Mouse (Mus musculus) stomach, postnatal 0 days (tissue): ENCODE measurements around the gene Tbc1d23. TPM values are rescaled to one million over a fixed set of nuclear protein-coding genes. Genes with fewer than 3 reads are reported as not detected.

Experiments used
- ATAC-seq: fragments of 200-750 bp; cut with Nextera tagmentation; 2 replicates; pipeline ENCODE4 v1.8.0; 2017; ENCODE audit not compliant: low FRiP score, low TSS enrichment
- DNase-seq: peaks from one replicate; pipeline ENCODE4 v3.0.0-alpha.2; 2016; ENCODE audit warnings: low spot score
- H3K27ac ChIP-seq: fragments of 300-500 bp; sonication (generic); replicated peaks from 2 replicates; pipeline ENCODE4 v1.5.1; 2014; ENCODE audit warnings: mild to moderate bottlenecking, control low read depth
- H3K27me3 ChIP-seq: fragments of 300-500 bp; sonication (generic); 2 replicates; pipeline ENCODE4 v1.6.1; 2014; ENCODE audit warnings: low read length; ENCODE audit not compliant: control insufficient read depth, insufficient read depth
- H3K36me3 ChIP-seq: fragments of 300-500 bp; sonication (generic); 2 replicates; pipeline ENCODE4 v1.6.1; 2014; ENCODE audit warnings: low read length, mixed read lengths; ENCODE audit not compliant: control insufficient read depth, insufficient read depth
- H3K4me1 ChIP-seq: fragments of 300-500 bp; sonication (generic); replicated peaks from 2 replicates; pipeline ENCODE4 v1.6.1; 2014; ENCODE audit warnings: antibody characterized with exemption; ENCODE audit not compliant: control insufficient read depth, insufficient read depth
- H3K4me2 ChIP-seq: fragments of 300-500 bp; sonication (generic); replicated peaks from 2 replicates; pipeline ENCODE4 v1.6.1; 2014; ENCODE audit warnings: low read depth, mild to moderate bottlenecking, control low read depth, moderate library complexity
- H3K4me3 ChIP-seq: fragments of 300-500 bp; sonication (generic); 2 replicates; pipeline ENCODE4 v1.5.1; 2014; ENCODE audit warnings: low read depth, low read length, control low read depth
- H3K9ac ChIP-seq: fragments of 300-500 bp; sonication (generic); 2 replicates; pipeline ENCODE4 v1.6.1; 2014; ENCODE audit warnings: mild to moderate bottlenecking, low read length, control low read depth, mixed read lengths
- H3K9me3 ChIP-seq: fragments of 300-500 bp; sonication (generic); 2 replicates; pipeline ENCODE4 v1.6.1; 2016; ENCODE audit warnings: low read length; ENCODE audit not compliant: control insufficient read depth
- CTCF ChIP-seq: IDR thresholded peaks from 2 replicates; pipeline ENCODE4 v1.5.1; 2016; ENCODE audit warnings: antibody characterized with exemption, low read depth, mild to moderate bottlenecking, moderate library complexity
- EP300 ChIP-seq: optimal IDR thresholded peaks from 2 replicates; pipeline ENCODE3; 2016; ENCODE audit warnings: antibody characterized with exemption
- WGBS: fragments of 180-500 bp; shearing (Covaris S2); extraction: QIAGEN DNeasy Blood & Tissue Kit; methylation state at CpG from one replicate; pipeline ENCODE4 v1.1.7; 2014; 5-methylcytosine and 5-hydroxymethylcytosine counted together
- polyA plus RNA-seq: library from polyadenylated mRNA; unstranded; fragments of >200 nt; fragmentation: Nextera tagmentation; extraction: Ambion mirVana; gene quantifications from 2 replicates; pipeline ENCODE4 v1.2.1, GENCODE M21; 2015

Tbc1d23 gene
- polyA plus RNA-seq, 1 experiment from 2014 or later: 17.1 TPM

GRCm38 (mm10) chr16:57120913-57121815, 110.1 kb downstream of the Tbc1d23 start, which contains the start of gene Tomm70a:
TSS of gene Tomm70a (plus strand) at chr16:57121703.
- TF ChIP-seq CTCF (no peak), EP300 (no peak)
- Histone ChIP-seq H3K9ac (peak within 1 kb of the TSS; percentile 98), H3K4me2 (peak within 1 kb of the TSS; percentile 77), H3K36me3 (no peaks in the 10 kb centered on the region), H3K4me3 (peak within 1 kb of the TSS; percentile 100), H3K9me3 (no peaks in the 10 kb centered on the region), H3K4me1 (0 out of 2 replicates have a peak, but pooled peaks cover 3% of the 10 kb centered on the region), H3K27ac (peak within 1 kb of the TSS; percentile 97), H3K27me3 (no peaks in the 10 kb centered on the region)
- WGBS: under 1% methylated on average over 36 of the region's 37 CpGs
- peak; percentile 99 for ATAC-seq
- DNase-seq: peak; percentile 95

Other genes with a start within 250 kb of the Tbc1d23 start
- gene Tmem45a2, start 160.1 kb downstream of the Tbc1d23 start, polyA plus RNA-seq: 30.4 and 31.5 TPM in 2 replicates
- 26.5 and 27.2 TPM in 2 replicates for gene Tomm70a, start 109.8 kb downstream of the Tbc1d23 start, polyA plus RNA-seq
- 40.2 and 41.3 TPM in 2 replicates for gene Nit2, start 64.2 kb downstream of the Tbc1d23 start, polyA plus RNA-seq
- 0.08 TPM in 1 of 2 replicates, not detected in the other for gene Tmem30c, start 61.4 kb upstream of the Tbc1d23 start, polyA plus RNA-seq
- gene Filip1l, start 121.6 kb upstream of the Tbc1d23 start, polyA plus RNA-seq: 35.3 and 41.6 TPM in 2 replicates